In the genomic region with DNA sequence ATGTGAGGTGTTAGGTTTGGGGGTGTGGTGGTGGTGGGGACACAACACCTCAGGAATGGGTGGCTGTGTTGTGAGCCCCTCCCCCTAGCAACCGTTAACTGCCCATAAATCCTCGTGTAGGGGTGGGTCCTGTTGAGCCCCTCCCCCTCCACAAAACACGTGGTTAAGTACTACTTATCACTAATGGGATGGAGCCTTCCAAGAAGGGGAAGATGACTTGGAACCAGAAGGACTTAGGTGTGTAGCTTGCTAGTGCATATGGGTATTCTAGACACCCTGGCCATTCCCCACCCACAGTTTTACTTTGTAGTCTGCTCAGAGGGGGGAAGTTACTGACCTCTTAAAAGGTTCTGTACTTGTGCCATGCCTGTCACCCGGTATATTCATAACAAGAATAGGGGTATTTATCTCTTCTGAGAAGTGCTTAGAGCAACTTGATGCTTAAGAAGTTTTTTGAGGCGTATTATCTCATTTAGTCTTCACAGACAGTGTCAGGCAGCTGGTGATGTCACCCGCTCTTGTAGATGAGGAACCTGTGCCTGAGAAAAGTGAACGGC, we compare ENCODE assay signal across 8 mouse cellular contexts. TPM values are rescaled to one million over a fixed set of nuclear protein-coding genes. Genes with fewer than 3 reads are reported as not detected.
DNase-seq lines count a peak whose midpoint lies in the region; ATAC-seq lines count a peak whose summit lies in the region.

No protein-coding gene starts in this region.

- H3K27ac ChIP-seq in embryonic facial prominence, embryonic 12.5 days: no peak overlapping the region
- no peak overlapping the region for H3K27ac ChIP-seq in stomach, embryonic 14.5 days (ENCODE audit: low read length)

- 54% methylated on average over 7 of the region's 7 CpGs for WGBS in embryonic facial prominence, embryonic 12.5 days
- 47% methylated on average over 7 of the region's 7 CpGs for WGBS in stomach, embryonic 14.5 days

- ATAC-seq in CD4-positive, CD25-positive, alpha-beta regulatory T cell, adult 4 months: peak; percentile 64
- ATAC-seq in embryonic facial prominence, embryonic 12.5 days (ENCODE audit: insufficient number of reproducible peaks, insufficient read depth, low FRiP score, low TSS enrichment): no peak
- peak; percentile 35; the same call in 1 of the 2 replicates for ATAC-seq in stomach, embryonic 14.5 days (ENCODE audit: insufficient number of reproducible peaks, insufficient read depth, low FRiP score, low read depth)

- H3K36me3 ChIP-seq in embryonic facial prominence, embryonic 12.5 days: no peaks in the 10 kb centered on the region
- no peaks in the 10 kb centered on the region for H3K36me3 ChIP-seq in stomach, embryonic 14.5 days (ENCODE audit: control insufficient read depth, insufficient read depth, low read length)

- peak; percentile 17 for DNase-seq in adrenal gland, adult 2 months
- no peak for DNase-seq in adrenal gland, postnatal 25 days
- peak; percentile 32 for DNase-seq in kidney, adult 9 months
- DNase-seq in lung, postnatal 10 days: peak; percentile 60
- no peak for DNase-seq in layer of hippocampus, adult 8-10 months (ENCODE audit: low spot score in 2 of 2)

- H3K9ac ChIP-seq in embryonic facial prominence, embryonic 12.5 days: 0 out of 2 replicates have a peak overlapping the region, but pooled peaks have one; percentile 88
- H3K9ac ChIP-seq in stomach, embryonic 14.5 days (replicated peaks; ENCODE audit: low read depth, low read length): no peak overlapping the region; the same call in 1 of the 2 replicates

- no peaks in the 10 kb centered on the region for H3K9me3 ChIP-seq in embryonic facial prominence, embryonic 12.5 days
- no peaks in the 10 kb centered on the region for H3K9me3 ChIP-seq in stomach, embryonic 14.5 days (ENCODE audit: control insufficient read depth, low read depth, low read length)

- H3K4me1 ChIP-seq in embryonic facial prominence, embryonic 12.5 days: peaks cover 13% of the 10 kb centered on the region
- peaks cover 15% of the 10 kb centered on the region for H3K4me1 ChIP-seq in stomach, embryonic 14.5 days (ENCODE audit: control insufficient read depth, insufficient read depth, low read length)

- H3K27me3 ChIP-seq in embryonic facial prominence, embryonic 12.5 days: no peaks in the 10 kb centered on the region
- H3K27me3 ChIP-seq in stomach, embryonic 14.5 days (ENCODE audit: control insufficient read depth, insufficient read depth, low read length): no peaks in the 10 kb centered on the region

- H3K4me2 ChIP-seq in embryonic facial prominence, embryonic 12.5 days (replicated peaks): peak overlapping the region; percentile 89
- H3K4me2 ChIP-seq in stomach, embryonic 14.5 days (replicated peaks; ENCODE audit: low read depth, low read length): peak overlapping the region; percentile 79

- peak overlapping the region; percentile 99; the same call in 1 of the 2 replicates for H3K4me3 ChIP-seq in embryonic facial prominence, embryonic 12.5 days
- H3K4me3 ChIP-seq in stomach, embryonic 14.5 days (ENCODE audit: low read depth, low read length): peak overlapping the region; percentile 100; the same call in 1 of the 2 replicates

RNA-seq across cellular contexts. Expression of gene Kif3b, which starts 1.2 kb away (rescaled TPM):
- total RNA-seq in adrenal gland, adult 2 months (2021): 10 to 100 TPM; 26.3 to 29.5 TPM
- 3.7 and 4.3 TPM in 2 replicates for polyA plus RNA-seq in adrenal gland, adult 2 months (2012; rRNA removed)
- total RNA-seq in adrenal gland, postnatal 25 days (2021): 31.8 and 34.4 TPM in 2 replicates
- 10 to 100 TPM; 11.2 to 13.0 TPM for polyA plus RNA-seq in CD4-positive, CD25-positive, alpha-beta regulatory T cell, adult 4 months (2017; shearing (Covaris generic))
- polyA plus RNA-seq in embryonic facial prominence, embryonic 12.5 days (2016; fragmentation: Nextera tagmentation; extraction: Ambion mirVana): 7.6 TPM in 2 replicates
- 5.8 and 6.2 TPM in 2 replicates for polyA plus RNA-seq in stomach, embryonic 14.5 days (2014; fragmentation: Nextera tagmentation; extraction: Ambion mirVana)
- 10 to 100 TPM; 46.6 to 58.4 (median 52.2) TPM for total RNA-seq in layer of hippocampus, adult 8-10 months (2022)

RNA-seq across cellular contexts. Expression of gene Pofut1, which starts 51.0 kb away (rescaled TPM):
- total RNA-seq in adrenal gland, adult 2 months (2021): 10 to 100 TPM; 47.6 to 57.0 TPM
- polyA plus RNA-seq in adrenal gland, adult 2 months (2012; rRNA removed): 43.5 and 46.5 TPM in 2 replicates
- 53.1 and 64.1 TPM in 2 replicates for total RNA-seq in adrenal gland, postnatal 25 days (2021)
- polyA plus RNA-seq in CD4-positive, CD25-positive, alpha-beta regulatory T cell, adult 4 months (2017; shearing (Covaris generic)): 10 to 100 TPM in 1 of 2 experiments, 1 to 10 TPM in 1; 9.4 to 11.9 TPM
- 6.8 and 7.6 TPM in 2 replicates for polyA plus RNA-seq in embryonic facial prominence, embryonic 12.5 days (2016; fragmentation: Nextera tagmentation; extraction: Ambion mirVana)
- polyA plus RNA-seq in stomach, embryonic 14.5 days (2014; fragmentation: Nextera tagmentation; extraction: Ambion mirVana): 12.9 and 13.4 TPM in 2 replicates
- 10 to 100 TPM; 20.7 to 22.4 (median 21.6) TPM for total RNA-seq in layer of hippocampus, adult 8-10 months (2022)

RNA-seq across cellular contexts. Expression of gene Plagl2, which starts 51.2 kb away (rescaled TPM):
- total RNA-seq in adrenal gland, adult 2 months (2021): 1 to 10 TPM; 8.2 to 9.3 TPM
- 3.7 and 5.2 TPM in 2 replicates for polyA plus RNA-seq in adrenal gland, adult 2 months (2012; rRNA removed)
- total RNA-seq in adrenal gland, postnatal 25 days (2021): 10.7 and 12.0 TPM in 2 replicates
- polyA plus RNA-seq in CD4-positive, CD25-positive, alpha-beta regulatory T cell, adult 4 months (2017; shearing (Covaris generic)): 10 to 100 TPM; 20.2 to 23.1 TPM
- 14.4 and 16.7 TPM in 2 replicates for polyA plus RNA-seq in embryonic facial prominence, embryonic 12.5 days (2016; fragmentation: Nextera tagmentation; extraction: Ambion mirVana)
- polyA plus RNA-seq in stomach, embryonic 14.5 days (2014; fragmentation: Nextera tagmentation; extraction: Ambion mirVana): 26.6 and 29.0 TPM in 2 replicates
- 1 to 10 TPM; 6.6 to 7.2 (median 6.7) TPM for total RNA-seq in layer of hippocampus, adult 8-10 months (2022)

RNA-seq across cellular contexts. Expression of gene Asxl1, which starts 53.2 kb away (rescaled TPM):
- total RNA-seq in adrenal gland, adult 2 months (2021): 10 to 100 TPM; 20.5 to 24.7 TPM
- 7.3 and 7.5 TPM in 2 replicates for polyA plus RNA-seq in adrenal gland, adult 2 months (2012; rRNA removed)
- total RNA-seq in adrenal gland, postnatal 25 days (2021): 32.4 and 38.4 TPM in 2 replicates
- 10 to 100 TPM; 12.3 to 20.9 TPM for polyA plus RNA-seq in CD4-positive, CD25-positive, alpha-beta regulatory T cell, adult 4 months (2017; shearing (Covaris generic))
- polyA plus RNA-seq in embryonic facial prominence, embryonic 12.5 days (2016; fragmentation: Nextera tagmentation; extraction: Ambion mirVana): 19.1 and 23.9 TPM in 2 replicates
- 14.7 and 16.3 TPM in 2 replicates for polyA plus RNA-seq in stomach, embryonic 14.5 days (2014; fragmentation: Nextera tagmentation; extraction: Ambion mirVana)
- 10 to 100 TPM; 32.3 to 39.0 (median 34.2) TPM for total RNA-seq in layer of hippocampus, adult 8-10 months (2022)

Comparison
In these comparisons a context has a peak if more than half of its experiments do, and no peak if none do; other contexts are left out.
1. DNase-seq: peak in adrenal gland, adult 2 months (single experiment), kidney, adult 9 months (single experiment) and lung, postnatal 10 days (single experiment); none in adrenal gland, postnatal 25 days (single experiment) and layer of hippocampus, adult 8-10 months (0 of 2).